In genomic region chr16:46410053-46410738, GRCm38 (mm10) we compare ENCODE assay signal across 15 mouse cellular contexts.
DNase-seq lines count a peak whose midpoint lies in the region; ATAC-seq and TF ChIP-seq lines count a peak whose summit lies in the region.
"Had no signal": no experiment of that assay in that cellular context is flagged by ENCODE, and none has a peak within 500 bp of the region (broad histone marks: within the 10 kb centered on the region; RNA-seq: fewer than 3 reads in every experiment).

No protein-coding gene starts in this region.

- no peak for DNase-seq in hindbrain, postnatal 0 days (ENCODE audit: low spot score)
- no peak for DNase-seq in hindbrain, embryonic 11.5 days (ENCODE audit: low spot score)
- DNase-seq in lung, postnatal 0 days (ENCODE audit: low spot score): peak; percentile 70
- DNase-seq in lung, postnatal 10 days: no peak
- peak; percentile 11 for DNase-seq in fat pad, adult 2 months (ENCODE audit: extremely low read depth, low read depth, low spot score)
- DNase-seq in gonadal fat pad, adult 2 months (ENCODE audit: low read depth): peak; percentile 22
- DNase-seq in c-Kit-positive CD71-positive TER-119-positive erythroid progenitor cells, embryonic 14.5 days (ENCODE audit: low spot score): no peak
- DNase-seq: adrenal gland, postnatal 25 days; thymus, postnatal 36 days had no signal

- ATAC-seq in hindbrain, postnatal 0 days: peak; percentile 36; the same call in 1 of the 2 replicates
- no peak for ATAC-seq in hindbrain, embryonic 11.5 days (ENCODE audit: low FRiP score)
- peak; percentile 77 for ATAC-seq in lung, postnatal 0 days
- ATAC-seq: CD4-positive, CD25-positive, alpha-beta regulatory T cell, adult 4 months had no signal

- H3K36me3 ChIP-seq in hindbrain, postnatal 0 days (ENCODE audit: insufficient read depth, low read length): no peaks in the 10 kb centered on the region; the same call in 1 of the 2 replicates
- H3K36me3 ChIP-seq in hindbrain, embryonic 11.5 days (ENCODE audit: control insufficient read depth, insufficient read depth, low read length): no peaks in the 10 kb centered on the region
- H3K36me3 ChIP-seq in lung, postnatal 0 days (ENCODE audit: insufficient read depth, low read length): no peaks in the 10 kb centered on the region
- H3K36me3 ChIP-seq: embryonic facial prominence, embryonic 15.5 days; neural tube, embryonic 13.5 days had no signal

- H3K9me3 ChIP-seq in hindbrain, postnatal 0 days (ENCODE audit: low read length): no peaks in the 10 kb centered on the region
- H3K9me3 ChIP-seq in hindbrain, embryonic 11.5 days (ENCODE audit: control insufficient read depth, low read length): no peaks in the 10 kb centered on the region
- H3K9me3 ChIP-seq in lung, postnatal 0 days (ENCODE audit: low read length): no peaks in the 10 kb centered on the region
- H3K9me3 ChIP-seq: embryonic facial prominence, embryonic 15.5 days; neural tube, embryonic 13.5 days had no signal

- H3K9ac ChIP-seq in hindbrain, postnatal 0 days (replicated peaks; ENCODE audit: low read length): no peak overlapping the region
- no peak overlapping the region for H3K9ac ChIP-seq in hindbrain, embryonic 11.5 days (ENCODE audit: low read depth, low read length)
- no peak overlapping the region for H3K9ac ChIP-seq in lung, postnatal 0 days (replicated peaks; ENCODE audit: low read depth)
- H3K9ac ChIP-seq: embryonic facial prominence, embryonic 15.5 days; liver, embryonic 14.5 days; neural tube, embryonic 13.5 days had no signal

- no peak for TF ChIP-seq CTCF in hindbrain, postnatal 0 days (IDR thresholded peaks at IDR 0.05; ENCODE audit: low read depth)
- no peak for TF ChIP-seq CTCF in lung, postnatal 0 days (IDR thresholded peaks at IDR 0.05)

- no peaks in the 10 kb centered on the region for H3K27me3 ChIP-seq in hindbrain, postnatal 0 days (ENCODE audit: insufficient read depth, low read length)
- no peaks in the 10 kb centered on the region for H3K27me3 ChIP-seq in hindbrain, embryonic 11.5 days (ENCODE audit: control insufficient read depth, insufficient read depth, low read length)
- no peaks in the 10 kb centered on the region for H3K27me3 ChIP-seq in lung, postnatal 0 days (replicated peaks; ENCODE audit: insufficient read depth, low read length)
- H3K27me3 ChIP-seq: embryonic facial prominence, embryonic 15.5 days; neural tube, embryonic 13.5 days had no signal

- TF ChIP-seq EP300 in lung, postnatal 0 days (IDR thresholded peaks at IDR 0.05): no peak

- H3K27ac ChIP-seq in hindbrain, postnatal 0 days: peak overlapping the region; percentile 29; the same call in 1 of the 2 replicates
- no peak overlapping the region for H3K27ac ChIP-seq in hindbrain, embryonic 11.5 days (ENCODE audit: low read depth, low read length)
- H3K27ac ChIP-seq in lung, postnatal 0 days (ENCODE audit: low read length): no peak overlapping the region
- H3K27ac ChIP-seq: embryonic facial prominence, embryonic 15.5 days; kidney, postnatal 0 days; liver, embryonic 14.5 days; neural tube, embryonic 13.5 days; stomach, postnatal 0 days had no signal

- no peaks in the 10 kb centered on the region for H3K4me1 ChIP-seq in hindbrain, postnatal 0 days (ENCODE audit: insufficient read depth, low read length)
- no peaks in the 10 kb centered on the region for H3K4me1 ChIP-seq in hindbrain, embryonic 11.5 days (replicated peaks; ENCODE audit: control insufficient read depth, insufficient read depth, low read length)
- no peaks in the 10 kb centered on the region for H3K4me1 ChIP-seq in lung, postnatal 0 days (ENCODE audit: insufficient read depth, low read depth, low read length)
- H3K4me1 ChIP-seq: embryonic facial prominence, embryonic 15.5 days had no signal

- no peak overlapping the region for H3K4me3 ChIP-seq in hindbrain, postnatal 0 days (ENCODE audit: low read length)
- H3K4me3 ChIP-seq in hindbrain, embryonic 11.5 days (ENCODE audit: low read depth, low read length): no peak overlapping the region
- H3K4me3 ChIP-seq in lung, postnatal 0 days (ENCODE audit: low read depth, low read length): no peak overlapping the region
- H3K4me3 ChIP-seq: embryonic facial prominence, embryonic 15.5 days; neural tube, embryonic 13.5 days had no signal

- H3K4me2 ChIP-seq in hindbrain, postnatal 0 days (ENCODE audit: low read depth, low read length): no peak overlapping the region
- no peak overlapping the region for H3K4me2 ChIP-seq in hindbrain, embryonic 11.5 days (replicated peaks; ENCODE audit: low read depth, low read length)
- H3K4me2 ChIP-seq in lung, postnatal 0 days (replicated peaks; ENCODE audit: low read depth, low read length): no peak overlapping the region
- H3K4me2 ChIP-seq: embryonic facial prominence, embryonic 15.5 days; neural tube, embryonic 13.5 days had no signal

- WGBS in hindbrain, postnatal 0 days: 68% methylated on average over 6 of the region's 6 CpGs
- 85% methylated on average over 6 of the region's 6 CpGs for WGBS in hindbrain, embryonic 11.5 days
- 43% methylated on average over 6 of the region's 6 CpGs for WGBS in lung, postnatal 0 days

Comparison
In these comparisons a context has a peak if more than half of its experiments do, and no peak if none do; other contexts are left out.
1. DNase-seq: peak in lung, postnatal 0 days (single experiment), fat pad, adult 2 months (single experiment) and gonadal fat pad, adult 2 months (single experiment); none in hindbrain, postnatal 0 days (single experiment), hindbrain, embryonic 11.5 days (single experiment), lung, postnatal 10 days (single experiment) and c-Kit-positive CD71-positive TER-119-positive erythroid progenitor cells, embryonic 14.5 days (single experiment).